Mouse (Mus musculus) ES-E14 (cell line): ENCODE data around the gene Agk.

Experiments
- CHD2 ChIP-seq: IDR thresholded peaks from 2 replicates; pipeline ENCODE4 v1.6.1; 2014; ENCODE audit warnings: mild to moderate bottlenecking, low read depth, low read length, inconsistent platforms
- MAFK ChIP-seq: IDR thresholded peaks from 2 replicates; pipeline ENCODE4 v1.6.1; 2014; ENCODE audit warnings: mild to moderate bottlenecking, low read depth, low read length, inconsistent platforms; ENCODE audit not compliant: insufficient read depth
- ZNF384 ChIP-seq: IDR thresholded peaks from 2 replicates; pipeline ENCODE4 v1.6.1; 2012; ENCODE audit warnings: low read depth, low read length, inconsistent platforms

- TF ChIP-seq ZNF384, result no peak
- TF ChIP-seq CHD2, result no peak
- TF ChIP-seq MAFK, result no peak
These were observed 98.8 kb downstream of the Agk start for GRCm38 (mm10) chr6:40423774-40424173.
